Mouse (Mus musculus) adrenal gland, postnatal 36 days (tissue): ENCODE results near the gene Cic. TPM values are rescaled to one million over a fixed set of nuclear protein-coding genes. Genes with fewer than 3 reads are reported as not detected.

Experiments
- DNase-seq, 2 experiments: peaks; one replicate each; pipeline ENCODE4 v3.0.0; 2021; ENCODE audit warnings: mixed read lengths in 1 of 2
- long read RNA-seq, 2 experiments: library from polyadenylated mRNA; stranded (forward); transcript quantifications; one replicate each; pipeline ENCODE4 v2.0.0; 2021; ENCODE audit warnings: borderline sequencing depth in 2 of 2
- total RNA-seq, 2 experiments: library from RNA; stranded (reverse); gene quantifications; 2 replicates each; pipeline ENCODE4 v1.2.3; 2021

Cic gene
- 100 to 1,000 TPM in 1 of 2 experiments, 10 to 100 TPM in 1; 94.8 to 116 TPM for total RNA-seq
- long read RNA-seq, experiment 1, partial matches to known transcripts = 6 of 10 reads
- long read RNA-seq, experiment 1, other reads (novel, unspliced or antisense) = 4 of 10 reads
- long read RNA-seq, experiment 2, partial matches to known transcripts = 2 of 4 reads
- long read RNA-seq, experiment 2, other reads (novel, unspliced or antisense) = 2 of 4 reads

DNA sequence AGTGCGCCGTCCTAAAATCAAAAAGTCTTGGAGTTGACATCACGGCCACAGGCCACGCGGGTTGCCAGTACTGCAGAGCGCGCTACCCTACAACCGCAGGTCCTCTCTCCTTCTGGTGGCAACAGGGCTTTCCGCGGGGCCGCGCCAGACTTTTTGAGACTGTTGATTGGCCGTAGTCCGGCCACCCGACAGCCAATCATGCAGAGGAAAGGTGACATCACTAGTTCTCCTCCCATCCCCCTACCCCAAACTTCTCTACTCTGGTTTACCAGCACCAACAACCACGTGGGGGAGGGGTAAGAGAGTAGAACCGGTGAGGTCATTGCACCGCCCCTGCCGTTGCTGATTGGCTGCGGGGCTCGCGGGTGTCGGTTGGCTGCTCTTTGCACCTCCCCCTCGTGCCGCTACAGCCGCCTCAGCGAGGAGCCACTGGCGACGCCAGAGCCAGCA lies at the start of gene Cic:
Gene Cic, plus strand, starts transcription at position 404 of the 450 bp plus-strand sequence.
- DNase-seq = peak; percentile 97 to 99

DNA sequence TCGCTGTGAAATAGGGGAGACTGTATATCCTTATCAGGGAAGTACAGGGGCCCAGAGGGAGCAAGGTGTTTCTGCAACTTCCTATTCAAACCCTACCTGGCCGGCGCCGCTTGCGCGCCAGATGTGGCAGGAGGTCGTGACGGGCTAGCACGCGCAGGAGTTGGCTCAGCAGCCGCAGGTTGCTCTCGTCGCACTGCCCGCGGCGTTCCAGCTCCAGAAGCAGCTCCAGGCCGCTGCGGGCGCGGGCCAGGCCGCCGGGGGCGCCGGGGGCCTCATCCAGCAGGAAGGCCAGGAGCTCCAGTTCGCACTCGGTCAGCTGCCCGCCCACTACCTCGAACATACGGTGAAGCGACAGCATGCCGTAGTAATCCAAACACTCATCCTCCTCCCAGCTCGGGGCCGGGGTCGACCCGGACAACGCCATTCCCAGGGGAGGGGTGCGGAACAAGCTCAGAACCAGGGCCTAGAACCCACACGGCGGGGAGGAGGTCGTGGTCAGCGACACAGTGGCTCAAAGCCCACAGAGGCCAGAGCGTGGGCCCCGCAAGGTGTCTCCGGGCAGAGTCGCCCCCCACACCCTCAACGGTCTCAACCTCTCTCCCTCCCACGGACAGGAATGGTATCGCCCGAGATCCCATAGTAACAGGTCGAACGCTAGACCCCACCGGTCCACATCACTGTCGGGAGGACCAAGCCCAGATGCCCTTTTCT lies 48.6 kb upstream of the Cic start:
- DNase-seq = peak; percentile 43 to 58

DNA sequence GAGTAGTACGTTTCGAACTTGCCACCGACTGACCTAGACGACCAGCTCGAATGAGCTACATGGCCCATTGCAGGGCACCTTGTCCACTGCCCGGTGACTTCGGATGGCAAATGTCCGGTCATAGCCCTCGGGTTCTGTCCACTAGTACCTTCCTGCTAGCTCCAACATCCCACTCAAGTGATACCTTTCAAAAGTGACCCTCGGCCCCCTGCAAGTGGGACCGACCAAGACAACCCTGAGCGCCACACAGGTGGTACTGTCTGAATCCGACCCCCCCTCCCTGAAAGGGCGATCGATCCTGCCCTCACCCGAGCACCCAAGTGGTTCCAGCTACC lies 48.1 kb upstream of the Cic start:
- peak in 1 of 2 experiments; percentile 46 for DNase-seq

DNA sequence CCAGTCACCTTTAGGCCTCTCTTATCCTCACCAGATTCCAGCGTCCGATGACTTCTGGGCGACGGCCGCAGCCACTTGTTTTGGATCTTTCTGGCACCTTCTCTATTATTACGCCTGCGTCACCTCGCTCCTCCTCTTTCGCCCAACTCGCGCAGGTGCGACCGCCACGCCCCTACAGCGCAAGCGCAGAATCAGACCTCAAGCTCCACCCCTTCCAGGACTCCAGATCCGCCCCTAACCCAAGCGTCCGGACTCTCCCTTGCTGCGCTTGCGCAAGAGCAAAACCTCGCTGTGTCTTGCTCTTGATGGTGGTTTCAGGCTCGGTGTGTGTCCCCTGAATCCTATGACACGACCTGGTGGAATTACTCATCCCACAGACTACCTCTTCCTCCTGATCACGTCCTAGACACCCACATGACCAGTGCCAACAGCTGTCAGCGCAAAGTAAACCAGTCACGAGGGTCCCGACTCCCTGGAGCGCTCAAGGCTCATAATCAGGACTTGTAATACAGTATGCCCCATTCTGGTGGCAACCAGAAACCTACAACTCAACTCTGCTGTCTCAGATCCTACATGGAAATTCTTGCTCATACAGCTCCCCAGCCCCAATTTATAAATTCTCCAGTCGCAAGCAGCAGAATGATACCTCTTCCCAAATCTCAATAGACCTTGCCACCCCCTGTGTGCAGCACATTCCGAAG lies 47.6 kb upstream of the Cic start:
- peak; percentile 96 to 97 for DNase-seq

DNA sequence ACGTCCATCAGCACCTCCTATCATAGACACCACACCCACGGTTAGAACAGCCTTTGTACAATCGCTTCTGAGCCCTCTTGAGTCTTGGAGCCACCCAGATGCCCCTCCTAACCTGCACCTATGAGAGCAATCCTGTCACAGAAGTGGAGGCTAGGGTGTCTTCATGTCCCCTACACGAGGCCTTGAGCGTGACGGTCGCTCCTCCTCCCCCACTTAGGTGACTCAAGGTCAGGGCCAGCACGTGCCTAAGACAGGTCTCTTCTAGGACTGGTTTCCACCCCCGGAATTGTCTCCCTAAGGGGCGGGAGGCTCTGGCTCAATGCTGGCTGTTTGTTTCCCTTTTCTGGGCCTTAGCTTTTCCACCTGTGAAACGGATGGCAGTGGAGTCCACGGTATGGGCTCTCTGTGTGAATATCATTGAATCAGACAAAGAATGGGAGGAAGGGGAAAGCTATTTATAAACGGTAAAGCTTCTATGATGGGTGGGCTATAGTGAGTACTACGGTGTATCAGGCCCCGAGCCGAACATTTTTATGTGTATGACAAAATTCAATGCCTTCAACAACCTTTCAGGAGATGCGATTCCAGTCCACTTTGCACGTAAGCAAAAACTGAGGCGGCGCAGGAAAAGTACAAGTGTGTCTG lies 46.9 kb upstream of the Cic start, which contains the start of gene Dedd2:
Gene Dedd2, minus strand, starts transcription at position 159 of the 645 bp plus-strand sequence.
- DNase-seq = peak; percentile 48 to 62

DNA sequence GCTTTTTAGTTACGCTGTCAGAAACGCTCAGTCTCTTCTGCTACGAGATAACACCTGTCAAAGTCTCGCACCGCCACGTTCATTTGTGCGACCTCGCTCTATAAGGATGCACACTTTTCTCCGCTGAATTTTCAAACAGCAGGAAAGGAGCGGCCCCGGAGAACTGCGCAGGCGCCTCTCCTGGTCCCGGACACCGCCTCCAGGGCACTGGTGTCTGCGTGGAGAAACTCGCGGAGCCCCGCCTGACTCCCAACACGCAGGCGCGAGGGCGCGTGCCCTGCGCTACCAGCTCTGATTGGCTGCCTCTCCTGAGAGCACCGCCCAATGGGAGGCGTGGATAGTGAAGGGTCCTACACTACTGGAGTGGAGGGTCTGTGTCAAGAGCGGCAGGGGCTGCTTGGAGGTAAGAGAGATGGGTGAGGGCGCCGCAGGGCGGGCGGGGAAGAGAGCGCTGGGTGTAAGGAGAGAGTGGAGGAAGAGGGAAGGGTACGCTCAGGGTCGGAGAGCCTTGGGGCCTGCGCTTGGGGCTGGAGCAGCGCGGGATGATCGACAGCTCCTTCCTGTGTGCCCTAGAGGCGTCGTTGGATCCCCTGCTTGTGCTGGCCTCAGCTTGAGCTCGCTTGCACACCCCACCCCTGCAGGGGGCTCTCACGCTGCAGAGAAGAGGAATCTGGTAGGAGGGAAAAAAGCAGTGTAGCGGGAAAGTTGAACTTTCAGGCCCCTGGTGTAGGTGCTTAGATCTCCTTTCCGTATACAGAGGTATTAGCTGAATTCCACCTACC lies 46.2 kb upstream of the Cic start, which contains the start of gene Zfp526:
Gene Zfp526, plus strand, starts transcription at position 324 of the 782 bp plus-strand sequence.
- peak; percentile 99 for DNase-seq

DNA sequence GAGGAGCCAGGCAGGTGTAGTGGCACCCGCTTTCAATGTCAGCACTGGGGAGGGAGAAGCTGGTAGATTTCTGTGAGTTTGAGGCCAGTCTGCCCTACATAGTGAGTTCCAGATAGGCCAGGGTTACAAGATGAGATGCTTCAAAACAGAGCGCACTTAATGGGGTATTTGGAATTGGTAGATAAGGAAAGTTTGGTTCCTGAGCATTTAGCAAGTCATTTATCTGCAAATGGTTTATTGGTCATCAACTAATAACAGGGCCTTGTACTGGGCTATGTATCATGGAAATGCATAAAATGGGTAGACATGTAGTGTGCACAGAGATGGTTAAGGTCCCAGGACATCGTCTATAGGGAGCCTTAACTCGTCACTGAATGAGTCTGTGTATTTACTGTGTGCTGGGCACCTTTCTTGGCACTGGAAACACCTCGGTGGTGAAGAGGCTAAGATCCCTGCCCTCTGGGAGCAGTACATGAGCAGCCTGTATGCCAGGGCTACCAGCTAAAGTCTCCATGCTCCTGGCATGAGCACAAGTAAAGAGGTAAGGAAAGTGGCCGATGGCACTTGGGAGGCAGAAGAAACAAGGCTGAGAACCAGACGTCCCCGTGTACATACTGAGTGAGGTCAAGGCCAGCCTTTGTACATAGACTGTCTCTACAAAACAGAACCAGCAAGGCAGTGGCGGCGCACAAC lies 45.1 kb upstream of the Cic start:
- no peak for DNase-seq

DNA sequence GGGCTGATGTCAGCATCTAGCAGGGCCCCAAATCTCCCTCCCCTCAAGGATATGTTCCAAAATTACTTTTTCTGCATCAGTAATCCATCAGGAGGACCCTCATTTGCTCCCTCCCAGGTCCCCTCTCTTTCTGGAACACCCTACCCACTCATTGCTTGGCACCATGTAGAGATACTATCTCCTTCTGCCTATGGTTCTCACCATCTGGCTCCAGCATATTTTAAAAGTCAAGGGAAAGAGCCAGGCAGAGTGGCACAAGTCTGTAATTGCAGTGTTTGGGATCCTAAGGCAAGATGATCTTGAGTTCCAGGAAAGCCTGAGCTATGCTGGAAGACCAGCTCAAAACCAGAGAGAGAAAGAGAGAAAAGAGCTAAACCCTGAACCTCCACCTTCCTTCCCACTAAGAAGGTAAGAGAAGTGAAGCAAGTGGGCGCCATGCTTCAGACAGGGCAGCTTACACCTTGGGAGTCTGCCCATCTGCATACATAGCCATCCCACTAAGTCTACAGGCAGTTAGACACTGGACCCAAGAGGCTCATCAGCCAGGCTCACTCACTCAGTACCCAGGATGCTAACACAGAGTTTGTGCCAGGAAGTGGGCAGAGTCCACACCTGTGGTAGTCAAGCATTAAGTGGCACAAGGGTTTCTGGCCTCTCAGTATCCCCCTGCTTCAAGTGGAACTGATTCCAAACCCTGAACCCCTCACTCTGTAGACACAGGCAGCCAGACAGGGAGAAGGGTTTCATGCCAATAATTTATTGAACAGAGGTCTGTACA lies 39.8 kb upstream of the Cic start:
- DNase-seq = no peak

DNA sequence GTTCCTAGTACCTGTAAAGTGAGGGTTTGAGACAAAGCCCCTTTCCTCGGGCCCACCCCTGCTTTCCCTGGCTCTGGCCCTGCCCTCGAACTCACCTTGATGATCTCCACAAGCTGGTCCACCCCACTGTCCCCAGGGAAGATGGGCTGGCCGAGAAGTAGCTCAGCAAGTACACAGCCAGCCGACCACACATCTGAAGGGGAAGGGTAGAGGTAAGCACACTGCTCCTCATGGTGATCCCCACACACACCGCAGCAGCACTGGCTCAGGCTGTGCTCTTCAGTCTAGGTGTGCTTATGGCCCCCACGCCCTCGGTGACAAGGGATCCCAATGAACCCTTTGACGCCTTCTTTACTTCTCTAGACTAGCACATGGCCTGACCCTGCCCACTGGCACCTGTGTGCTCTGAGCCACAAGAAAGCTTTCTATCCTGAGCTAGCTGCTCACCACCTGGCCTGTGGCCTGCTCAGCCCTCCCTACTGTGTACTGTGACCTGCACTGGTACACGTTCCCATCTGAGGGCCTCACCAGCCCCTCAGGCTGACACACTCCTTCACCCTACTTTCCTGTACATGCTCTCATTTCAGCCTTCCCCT lies 36.7 kb upstream of the Cic start:
- no peak for DNase-seq

DNA sequence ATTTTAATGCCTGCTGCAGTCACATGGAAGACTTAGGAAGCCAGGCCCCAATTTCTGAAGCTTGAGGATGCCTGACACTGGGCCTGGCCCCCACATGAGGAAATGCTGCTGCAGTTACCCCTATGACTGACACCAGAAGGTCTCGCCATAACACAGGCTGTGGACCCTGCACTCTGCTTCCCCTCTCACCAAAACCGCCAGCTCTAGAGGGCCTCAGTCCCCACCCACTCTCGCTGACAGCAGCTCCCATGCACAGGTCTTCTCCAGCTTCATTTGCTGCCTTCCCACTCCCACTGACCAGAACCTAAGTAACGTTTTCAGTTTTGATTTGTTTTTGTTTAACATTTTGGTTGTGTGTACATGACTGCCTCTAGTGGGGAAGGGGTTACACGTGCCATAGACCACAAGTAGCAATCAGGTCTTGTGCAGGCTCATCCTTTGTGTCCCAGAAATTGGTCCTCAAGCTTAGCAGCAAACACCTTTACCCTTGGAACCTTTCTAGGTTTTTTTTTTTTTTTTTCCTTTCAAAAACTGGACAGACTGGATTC lies 35.3 kb upstream of the Cic start:
- no peak for DNase-seq

DNA sequence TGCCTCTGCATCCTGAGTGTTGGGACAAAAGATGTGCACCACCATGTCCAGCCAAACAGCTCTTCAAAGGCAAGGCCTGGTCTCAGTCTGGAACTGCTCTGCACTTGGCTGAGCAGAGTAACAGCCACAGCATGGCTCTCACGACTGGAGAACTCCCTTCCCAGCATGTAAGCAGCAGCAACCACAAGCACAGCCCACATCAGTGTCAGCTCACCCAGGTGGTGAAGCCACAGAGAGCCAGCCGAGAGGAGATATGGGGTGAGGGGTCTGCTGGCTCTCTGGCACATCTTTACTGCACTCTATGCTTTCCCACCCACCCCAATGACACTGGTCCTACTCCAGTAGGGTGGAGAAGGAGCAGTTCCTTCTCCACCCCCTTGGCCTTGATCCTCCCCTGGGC lies 34.4 kb upstream of the Cic start:
- DNase-seq = no peak

DNA sequence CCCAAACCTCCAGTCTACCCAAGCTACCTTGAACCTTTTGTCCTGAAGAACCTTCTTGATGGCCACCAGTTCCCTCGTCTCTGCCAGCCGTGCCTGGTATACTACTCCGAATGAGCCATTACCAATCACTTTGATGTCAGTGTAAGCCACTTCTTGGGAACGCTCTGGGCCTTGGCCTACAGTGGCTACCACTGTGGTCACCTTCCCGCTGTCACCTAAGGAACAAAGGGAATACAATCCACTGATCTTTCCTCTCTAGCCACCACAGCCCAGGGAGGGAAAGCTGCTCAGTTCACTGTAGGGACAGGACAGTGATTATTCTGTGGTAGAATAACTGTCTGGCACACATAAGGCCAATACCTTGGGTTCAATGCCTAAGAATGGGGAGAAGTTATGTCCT lies 32.0 kb upstream of the Cic start:
- DNase-seq = no peak

DNA sequence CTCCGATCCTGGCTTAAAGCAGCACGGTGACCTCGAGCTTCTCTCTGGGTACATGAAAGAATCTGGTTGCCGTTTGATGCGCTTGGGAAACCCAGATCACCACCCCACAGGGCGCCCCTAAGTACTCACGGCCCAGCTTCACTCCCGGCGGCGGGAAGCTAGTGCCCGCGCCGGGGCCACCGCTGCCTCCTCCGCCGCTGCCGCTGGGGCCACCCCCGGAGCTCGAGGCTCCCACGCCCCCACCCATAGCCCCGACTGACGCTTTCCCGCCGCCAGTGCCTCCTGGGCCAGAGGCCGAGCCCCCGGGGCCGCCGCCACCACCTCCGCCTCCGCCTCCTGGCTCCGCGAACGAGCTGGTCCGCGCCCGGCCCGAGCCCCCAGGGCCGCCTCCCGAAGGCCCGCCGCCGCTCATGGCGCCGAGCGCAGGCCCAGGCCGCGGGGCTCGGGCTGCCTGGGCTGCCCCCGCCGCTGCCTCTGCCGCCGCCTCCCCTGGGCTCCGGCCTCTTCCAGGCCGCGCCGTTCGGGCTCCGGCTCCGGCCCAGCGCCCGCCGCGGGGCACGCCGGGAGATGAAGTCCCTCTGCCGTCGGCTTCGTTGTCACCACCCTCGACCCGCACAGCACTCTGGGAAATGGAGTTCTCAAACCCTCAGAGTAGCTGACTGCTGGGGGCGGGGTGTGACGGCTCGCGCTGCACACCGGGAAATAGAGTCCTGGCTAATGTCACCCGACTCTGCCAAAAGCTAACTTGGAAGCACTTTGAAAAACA lies 30.1 kb upstream of the Cic start, which contains the start of gene Gsk3a:
Gene Gsk3a, minus strand, starts transcription at position 603 of the 766 bp plus-strand sequence.
- DNase-seq = peak; percentile 98 to 99

DNA sequence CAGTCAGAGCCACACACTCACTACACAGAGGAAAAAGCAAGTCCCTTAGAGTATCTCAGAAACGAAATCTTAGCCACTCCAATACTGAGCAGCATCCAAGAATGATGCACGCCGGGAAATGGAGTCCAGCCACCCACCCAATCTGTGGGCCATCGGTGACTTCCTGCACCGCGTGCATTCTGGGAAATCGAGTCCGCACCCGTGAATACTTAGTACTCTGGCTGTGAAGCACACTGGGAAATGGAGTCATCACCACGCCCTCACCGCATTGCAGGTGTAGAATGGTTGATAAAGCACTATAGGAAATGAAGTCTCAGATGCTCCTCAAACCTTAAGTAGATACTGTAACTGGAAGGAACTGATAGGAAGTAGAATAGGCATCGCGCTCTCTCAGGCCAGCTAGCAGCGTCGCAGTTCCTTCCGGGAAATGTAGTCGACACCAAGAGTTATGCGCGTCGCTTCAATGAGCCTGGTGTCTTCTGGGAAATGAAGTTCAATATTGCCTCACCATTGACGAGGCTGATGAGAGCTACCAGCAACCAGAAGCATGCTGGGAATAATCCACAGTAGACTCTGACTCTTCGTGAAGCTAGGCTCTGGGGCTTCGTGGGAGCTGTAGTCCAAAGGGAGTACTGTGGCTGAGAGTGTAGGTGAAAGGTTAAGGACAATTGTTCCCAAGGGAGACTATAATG lies 29.3 kb upstream of the Cic start:
- DNase-seq = peak; percentile 92 to 93

DNA sequence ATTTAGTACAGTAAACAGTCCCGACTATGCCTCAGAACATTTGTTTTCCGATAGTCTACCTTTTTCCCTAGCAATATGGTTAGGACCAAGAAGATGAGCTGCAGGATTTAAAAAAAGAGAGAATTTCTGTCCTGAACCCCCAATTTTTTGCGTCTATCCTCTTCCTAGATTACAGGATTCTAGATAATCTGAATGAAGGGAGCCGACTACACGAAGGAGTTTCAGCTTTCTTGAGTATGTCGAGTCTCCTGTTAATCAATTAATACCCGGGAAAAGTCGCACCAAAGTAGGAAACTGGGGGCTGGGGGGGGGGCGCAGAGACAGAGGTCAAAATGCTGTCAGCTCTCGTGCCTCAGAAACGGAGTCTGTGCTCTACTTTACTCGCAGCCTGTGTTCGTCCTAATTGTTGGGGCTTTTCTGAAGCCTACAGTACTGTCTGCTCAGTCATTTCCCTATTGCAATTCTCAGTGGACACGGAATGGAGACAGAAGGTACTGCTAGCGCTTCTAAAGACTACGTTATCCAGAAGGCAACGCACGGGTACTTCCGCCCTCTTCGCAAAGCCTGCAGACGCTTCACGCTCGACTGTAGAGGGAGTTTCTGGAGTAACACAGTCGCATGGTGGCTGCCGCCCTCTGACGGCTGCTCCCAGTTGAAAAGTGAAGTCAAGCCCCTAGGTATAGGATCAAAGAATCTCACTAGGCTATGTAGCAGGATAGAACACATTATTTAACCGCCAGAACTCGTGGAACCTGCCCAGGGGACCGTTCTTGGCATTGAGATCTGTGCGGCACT lies 28.5 kb upstream of the Cic start:
- peak; percentile 85 to 86 for DNase-seq

DNA sequence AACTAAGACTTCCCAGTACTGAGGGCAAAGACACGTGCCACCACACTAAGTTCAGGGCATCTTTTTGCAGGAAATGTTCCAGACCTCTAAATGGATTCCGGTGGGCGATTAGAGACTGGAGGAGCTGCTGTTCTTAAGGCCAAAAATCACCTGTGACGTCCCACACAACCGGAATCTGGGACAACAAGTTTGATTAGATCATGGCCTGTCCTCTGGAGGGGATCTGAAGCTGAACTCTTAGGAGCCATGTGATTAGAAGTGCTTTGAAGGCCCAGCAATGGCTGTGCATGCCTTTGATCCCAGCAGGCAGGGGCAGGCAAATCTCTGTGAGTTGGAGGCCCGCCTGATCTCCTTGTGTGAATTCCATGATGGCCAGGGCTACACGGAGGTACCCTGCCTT lies 26.9 kb upstream of the Cic start:
- DNase-seq = no peak

DNA sequence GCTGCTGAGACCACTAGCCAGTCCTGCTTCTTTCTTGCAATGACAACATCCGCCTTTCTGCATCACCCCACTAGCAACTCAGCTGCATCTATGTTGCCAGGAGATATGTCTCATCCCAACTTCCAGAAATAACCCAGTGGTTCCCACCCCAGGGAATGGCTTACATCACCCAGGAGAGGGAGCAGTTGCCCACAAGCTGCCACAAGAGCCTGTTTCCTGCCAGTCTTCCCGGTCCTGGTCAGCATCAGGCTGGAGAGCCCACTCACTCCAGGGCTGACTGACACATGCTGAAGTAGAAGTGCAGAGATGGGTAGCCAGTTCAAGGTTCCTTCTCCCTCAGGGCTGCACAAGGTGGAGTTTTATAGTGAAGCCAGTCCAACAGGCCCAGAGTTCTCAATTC lies 26.4 kb upstream of the Cic start:
- DNase-seq = peak; percentile 72 to 77
